Mouse (Mus musculus): Measurements from ENCODE around the gene D330020A13Rik. TPM values are rescaled to one million over a fixed set of nuclear protein-coding genes. Genes with fewer than 3 reads are reported as not detected.

Gene D330020A13Rik
- polyA plus RNA-seq, 1 experiment from 2014 or later = not detected

DNA sequence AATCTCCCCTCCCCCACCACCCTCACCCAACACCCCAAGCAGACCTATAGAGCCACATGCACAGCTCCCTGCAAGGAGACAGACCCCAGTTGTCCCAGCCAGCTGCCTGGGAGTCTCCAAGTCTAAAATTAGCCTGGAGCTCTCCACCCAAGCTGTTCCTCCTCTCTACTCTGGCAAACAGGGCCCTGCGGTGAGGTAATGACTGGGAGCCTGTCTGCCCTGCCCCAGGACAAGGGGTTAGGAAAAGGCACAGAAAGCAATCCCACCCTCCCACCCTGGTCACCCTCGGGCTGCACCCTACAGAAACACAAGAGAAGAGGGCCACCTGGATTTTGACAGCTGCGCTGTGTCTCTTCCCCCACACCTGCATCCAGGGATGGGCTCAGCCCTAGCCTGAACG, 19.3 kb upstream of the D330020A13Rik start:
- TF ChIP-seq CTCF (IDR thresholded peaks at IDR 0.05; ENCODE audit: low read depth) = no peak
- Histone ChIP-seq H3K27ac (ENCODE audit: low read depth) (no peak overlapping the region), H3K9ac (no peak overlapping the region), H3K36me3 (ENCODE audit: insufficient read depth) (no peaks in the 10 kb centered on the region), H3K27me3 (ENCODE audit: insufficient read depth, low read length) (no peaks in the 10 kb centered on the region), H3K9me3 (ENCODE audit: low read depth, low read length) (no peaks in the 10 kb centered on the region), H3K4me1 (ENCODE audit: insufficient read depth) (no peaks in the 10 kb centered on the region), H3K4me3 (ENCODE audit: low read depth, low read length) (no peak overlapping the region), H3K4me2 (no peak overlapping the region)
- ATAC-seq (ENCODE audit: insufficient read depth) = 0 out of 2 replicates have a peak, but pooled peaks have one; percentile 8
- no peak for DNase-seq
- 35% methylated on average over 4 of the region's 4 CpGs for WGBS

DNA sequence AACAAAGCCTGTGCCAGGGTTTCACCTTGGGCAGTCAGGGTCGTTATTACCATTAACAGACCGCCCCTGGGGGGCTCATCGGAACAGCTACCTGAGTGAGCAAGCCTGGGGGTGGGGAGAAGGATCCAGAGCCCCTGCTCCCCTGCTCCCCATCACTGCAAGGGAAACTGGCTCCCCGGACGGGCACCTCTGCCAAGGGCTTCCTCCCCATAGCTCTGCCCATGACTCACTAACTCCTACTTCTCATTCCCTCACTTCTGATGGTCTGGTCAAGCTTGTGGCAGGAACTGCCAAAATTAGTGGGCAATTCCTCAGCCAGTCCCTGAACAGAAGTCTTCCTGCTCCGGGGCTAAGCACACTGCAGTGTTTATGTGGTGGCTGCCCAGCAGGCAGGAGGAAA, 18.9 kb upstream of the D330020A13Rik start:
- DNase-seq = no peak
- no peak overlapping the region for H3K27ac ChIP-seq (ENCODE audit: low read depth)
- H3K4me1 ChIP-seq (ENCODE audit: insufficient read depth) = no peaks in the 10 kb centered on the region
- no peak overlapping the region for H3K9ac ChIP-seq
- 46% methylated on average over 6 of the region's 6 CpGs for WGBS
- no peak for TF ChIP-seq CTCF (IDR thresholded peaks at IDR 0.05; ENCODE audit: low read depth)
- H3K4me2 ChIP-seq = no peak overlapping the region
- no peak for ATAC-seq (ENCODE audit: insufficient read depth)
- no peak overlapping the region for H3K4me3 ChIP-seq (ENCODE audit: low read depth, low read length)
- H3K36me3 ChIP-seq (ENCODE audit: insufficient read depth) = no peaks in the 10 kb centered on the region
- no peaks in the 10 kb centered on the region for H3K9me3 ChIP-seq (ENCODE audit: low read depth, low read length)
- H3K27me3 ChIP-seq (ENCODE audit: insufficient read depth, low read length) = no peaks in the 10 kb centered on the region

DNA sequence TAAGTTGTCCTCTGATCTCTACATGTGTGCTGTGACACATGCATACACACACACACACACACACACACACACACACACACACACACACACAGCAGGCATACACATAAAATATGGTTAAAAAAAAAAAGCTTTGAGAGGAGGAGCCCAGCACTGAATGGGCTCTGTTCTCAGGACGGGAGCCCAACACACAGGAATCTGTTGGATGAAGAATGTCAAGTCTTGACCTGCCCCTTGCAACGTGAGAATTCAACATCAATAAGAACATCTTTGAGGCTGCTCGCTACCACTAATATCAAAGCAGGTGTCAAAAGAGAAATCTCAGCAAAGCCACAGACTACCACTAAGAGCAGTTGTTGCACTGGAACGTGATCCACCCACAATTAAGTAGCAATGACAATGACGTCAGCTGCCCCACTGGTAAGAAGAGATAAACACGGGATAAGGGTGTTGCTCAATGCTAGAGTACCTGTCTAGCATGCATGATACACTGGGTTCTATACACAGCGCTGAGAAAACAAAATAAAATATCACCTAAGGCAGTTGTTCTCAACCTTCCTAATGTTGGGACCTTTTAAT, 17.2 kb upstream of the D330020A13Rik start:
- no peaks in the 10 kb centered on the region for H3K4me1 ChIP-seq (ENCODE audit: insufficient read depth)
- DNase-seq = no peak
- no peak overlapping the region for H3K9ac ChIP-seq
- H3K9me3 ChIP-seq (ENCODE audit: low read depth, low read length) = no peaks in the 10 kb centered on the region
- no peak overlapping the region for H3K4me2 ChIP-seq
- ATAC-seq (ENCODE audit: insufficient read depth) = no peak
- no peaks in the 10 kb centered on the region for H3K36me3 ChIP-seq (ENCODE audit: insufficient read depth)
- H3K27ac ChIP-seq (ENCODE audit: low read depth) = no peak overlapping the region
- H3K27me3 ChIP-seq (ENCODE audit: insufficient read depth, low read length) = no peaks in the 10 kb centered on the region
- TF ChIP-seq CTCF (IDR thresholded peaks at IDR 0.05; ENCODE audit: low read depth) = no peak
- H3K4me3 ChIP-seq (ENCODE audit: low read depth, low read length) = no peak overlapping the region
- 51% methylated on average over 7 of the region's 7 CpGs for WGBS

DNA sequence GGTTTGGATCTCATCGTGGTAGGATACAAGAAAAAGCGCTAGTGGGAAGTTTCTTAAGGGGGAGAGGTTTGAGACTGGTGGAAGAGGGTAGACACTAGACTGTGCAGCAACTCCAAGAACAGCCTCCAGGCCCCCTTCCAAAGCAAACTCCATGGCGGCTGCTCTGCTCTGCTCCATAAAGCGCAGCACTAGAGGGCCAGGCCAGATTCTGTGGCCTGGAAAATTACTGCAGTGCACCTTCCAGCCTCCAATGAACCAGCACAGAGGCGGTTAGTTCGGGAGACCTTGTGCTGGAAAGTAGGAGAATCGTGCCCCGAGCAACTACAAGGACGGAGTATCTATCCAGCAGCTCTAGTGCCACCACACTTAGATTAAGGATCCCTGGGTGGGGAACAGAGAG, 6.9 kb upstream of the D330020A13Rik start:
- Histone ChIP-seq H3K27me3 (ENCODE audit: insufficient read depth, low read length) (no peaks in the 10 kb centered on the region), H3K9ac (no peak overlapping the region), H3K4me1 (ENCODE audit: insufficient read depth) (no peaks in the 10 kb centered on the region), H3K4me3 (ENCODE audit: low read depth, low read length) (no peak overlapping the region), H3K9me3 (ENCODE audit: low read depth, low read length) (no peaks in the 10 kb centered on the region), H3K27ac (ENCODE audit: low read depth) (no peak overlapping the region), H3K36me3 (ENCODE audit: insufficient read depth) (no peaks in the 10 kb centered on the region), H3K4me2 (no peak overlapping the region)
- 86% methylated on average over 9 of the region's 9 CpGs for WGBS
- DNase-seq (no peak), ATAC-seq (ENCODE audit: insufficient read depth) (no peak)
- no peak for TF ChIP-seq CTCF (IDR thresholded peaks at IDR 0.05; ENCODE audit: low read depth)

DNA sequence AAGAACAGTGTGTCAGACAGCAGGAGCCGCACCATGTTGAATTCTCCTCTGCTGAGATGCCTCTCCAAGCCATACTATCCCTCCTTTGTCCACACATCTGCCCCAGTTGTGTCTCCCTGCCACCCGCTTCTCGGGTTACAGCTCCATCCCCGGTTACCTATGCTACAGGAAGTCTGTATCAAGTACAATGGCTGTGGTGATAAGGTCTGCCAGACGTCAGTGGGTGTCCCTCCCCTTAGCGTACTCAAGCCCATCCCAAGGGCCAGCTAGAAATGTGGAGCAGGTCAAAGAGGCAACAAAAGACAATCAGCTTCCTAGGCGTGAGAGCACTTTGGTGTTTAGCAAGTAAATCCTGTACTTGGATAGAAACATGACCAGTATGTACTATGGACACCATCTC, 5.6 kb upstream of the D330020A13Rik start:
- Histone ChIP-seq H3K27me3 (ENCODE audit: insufficient read depth, low read length) (peaks cover 9% of the 10 kb centered on the region; the same call in 1 of the 2 replicates), H3K4me2 (no peak overlapping the region), H3K9me3 (ENCODE audit: low read depth, low read length) (no peaks in the 10 kb centered on the region), H3K4me1 (ENCODE audit: insufficient read depth) (no peaks in the 10 kb centered on the region), H3K9ac (no peak overlapping the region), H3K4me3 (ENCODE audit: low read depth, low read length) (no peak overlapping the region), H3K36me3 (ENCODE audit: insufficient read depth) (no peaks in the 10 kb centered on the region), H3K27ac (ENCODE audit: low read depth) (no peak overlapping the region)
- ATAC-seq (ENCODE audit: insufficient read depth) = no peak
- no peak for DNase-seq
- no peak for TF ChIP-seq CTCF (IDR thresholded peaks at IDR 0.05; ENCODE audit: low read depth)
- 27% methylated on average over 7 of the region's 7 CpGs for WGBS

DNA sequence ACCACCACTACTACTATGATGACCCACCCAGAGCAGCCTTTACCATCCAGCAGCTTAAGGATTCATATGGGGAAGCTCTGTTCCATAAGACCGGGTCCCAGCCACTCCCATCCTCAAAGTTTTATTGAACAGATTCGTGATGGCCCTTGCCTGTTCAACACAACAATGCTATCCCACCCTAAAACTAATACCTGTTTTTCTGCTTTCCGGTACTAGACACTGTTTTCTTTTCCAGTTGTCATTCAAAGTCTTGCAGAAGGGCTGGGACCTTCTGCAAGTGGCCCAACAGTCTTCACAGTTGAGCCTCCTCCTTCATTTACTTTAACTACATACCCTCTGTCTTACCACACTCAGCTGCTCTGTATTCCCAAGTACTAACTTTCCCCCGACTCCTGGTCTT, 4.7 kb upstream of the D330020A13Rik start:
- Histone ChIP-seq H3K36me3 (ENCODE audit: insufficient read depth) (no peaks in the 10 kb centered on the region), H3K27ac (ENCODE audit: low read depth) (no peak overlapping the region), H3K9ac (no peak overlapping the region), H3K4me2 (no peak overlapping the region), H3K4me3 (ENCODE audit: low read depth, low read length) (no peak overlapping the region), H3K9me3 (ENCODE audit: low read depth, low read length) (no peaks in the 10 kb centered on the region), H3K27me3 (ENCODE audit: insufficient read depth, low read length) (peaks cover 10% of the 10 kb centered on the region; the same call in 1 of the 2 replicates), H3K4me1 (ENCODE audit: insufficient read depth) (no peaks in the 10 kb centered on the region)
- 85% methylated on average over 4 of the region's 4 CpGs for WGBS
- no peak for ATAC-seq (ENCODE audit: insufficient read depth)
- no peak for DNase-seq
- TF ChIP-seq CTCF (IDR thresholded peaks at IDR 0.05; ENCODE audit: low read depth) = no peak

DNA sequence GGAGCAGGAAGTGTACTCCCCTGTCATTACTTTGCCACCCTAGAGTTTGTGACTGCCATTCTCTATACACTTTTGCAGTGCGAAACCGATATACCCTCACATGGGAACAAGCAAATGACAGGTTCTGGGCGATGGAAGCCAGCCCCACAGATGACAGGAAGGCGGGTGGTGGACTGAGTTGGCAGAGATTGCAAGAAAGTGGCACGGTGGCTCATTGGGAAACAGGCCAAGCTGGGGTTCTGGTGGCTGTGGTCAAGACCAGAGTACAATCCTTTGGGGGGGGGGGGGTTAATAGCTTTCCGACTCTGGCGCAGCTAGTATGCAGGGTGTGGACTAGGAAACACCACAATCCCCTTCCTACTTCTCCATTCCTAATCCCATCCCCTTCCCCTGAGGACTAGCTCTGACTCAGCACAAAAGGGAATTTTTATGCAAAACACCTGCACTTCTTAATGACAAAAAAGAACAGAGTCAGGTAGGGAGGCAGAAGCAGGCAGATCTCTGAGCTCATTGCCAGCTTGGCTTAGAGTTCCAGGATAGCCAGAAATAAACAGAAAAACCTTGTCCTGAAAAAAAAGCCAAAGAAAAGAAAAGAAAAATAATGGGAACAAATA, 2.7 kb upstream of the D330020A13Rik start:
- Histone ChIP-seq H3K4me3 (ENCODE audit: low read depth, low read length) (no peak overlapping the region), H3K27ac (ENCODE audit: low read depth) (no peak overlapping the region), H3K36me3 (ENCODE audit: insufficient read depth) (no peaks in the 10 kb centered on the region), H3K9me3 (ENCODE audit: low read depth, low read length) (no peaks in the 10 kb centered on the region), H3K4me1 (ENCODE audit: insufficient read depth) (no peaks in the 10 kb centered on the region), H3K27me3 (ENCODE audit: insufficient read depth, low read length) (peaks cover 20% of the 10 kb centered on the region), H3K9ac (no peak overlapping the region), H3K4me2 (no peak overlapping the region)
- 88% methylated on average over 7 of the region's 7 CpGs for WGBS
- no peak for TF ChIP-seq CTCF (IDR thresholded peaks at IDR 0.05; ENCODE audit: low read depth)
- DNase-seq (no peak), ATAC-seq (ENCODE audit: insufficient read depth) (no peak)
